Mouse (Mus musculus) left cerebral cortex, postnatal 36 days (tissue): ENCODE measurements around the gene Itpr1. TPM values are rescaled to one million over a fixed set of nuclear protein-coding genes. Genes with fewer than 3 reads are reported as not detected.

Experiments
- DNase-seq, 2 experiments: peaks; one replicate each; pipeline ENCODE4 v3.0.0; 2021 to 2022; ENCODE audit warnings: low spot score in 2 of 2, mixed read lengths in 1 of 2
- intact Hi-C: fragments of 180-260 bp; cut with DNase I; formaldehyde crosslinking; loops from one replicate; pipeline ENCODE4 v1.15.1; 2025
- total RNA-seq, 2 experiments: library from RNA; stranded (reverse); gene quantifications; 2 replicates each; pipeline ENCODE4 v1.2.3; 2021

Itpr1 gene
- total RNA-seq, 2 experiments from 2014 or later: 410 to 414 TPM

DNA sequence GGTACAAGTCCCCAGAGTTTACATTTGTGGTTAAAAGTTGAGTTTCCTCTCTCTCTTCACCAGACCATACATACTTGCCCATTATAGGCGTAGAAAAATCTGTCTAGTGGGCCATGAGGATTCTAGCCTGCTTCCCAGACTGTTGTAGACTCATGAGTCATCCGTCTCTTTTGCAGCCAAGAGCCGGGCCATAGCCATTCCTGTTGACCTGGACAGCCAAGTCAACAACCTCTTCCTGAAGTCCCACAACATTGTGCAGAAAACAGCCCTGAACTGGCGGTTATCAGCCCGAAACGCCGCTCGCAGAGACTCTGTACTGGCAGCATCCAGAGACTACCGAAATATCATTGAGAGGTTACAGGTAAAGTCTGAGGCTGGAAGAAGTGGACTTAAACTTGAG is 200.7 kb downstream of the Itpr1 start:
- intact Hi-C loops: no loop called here
- no peak for DNase-seq

GRCm38 (mm10) chr6:108415847-108416246 is 203.0 kb downstream of the Itpr1 start:
- intact Hi-C loops: loop anchor here (5.0 kb wide), 1 partner anchor 296 kb away; no protein-coding TSS in a partner anchor
- DNase-seq: no peak

- DNase-seq: peak; percentile 65
- intact Hi-C loops: loop anchor here (1.0 to 5.0 kb wide), 2 partner anchors 295 to 319 kb away; no protein-coding TSS in a partner anchor
These were observed 204.6 kb downstream of the Itpr1 start for GRCm38 (mm10) chr6:108417508-108417907.

DNA sequence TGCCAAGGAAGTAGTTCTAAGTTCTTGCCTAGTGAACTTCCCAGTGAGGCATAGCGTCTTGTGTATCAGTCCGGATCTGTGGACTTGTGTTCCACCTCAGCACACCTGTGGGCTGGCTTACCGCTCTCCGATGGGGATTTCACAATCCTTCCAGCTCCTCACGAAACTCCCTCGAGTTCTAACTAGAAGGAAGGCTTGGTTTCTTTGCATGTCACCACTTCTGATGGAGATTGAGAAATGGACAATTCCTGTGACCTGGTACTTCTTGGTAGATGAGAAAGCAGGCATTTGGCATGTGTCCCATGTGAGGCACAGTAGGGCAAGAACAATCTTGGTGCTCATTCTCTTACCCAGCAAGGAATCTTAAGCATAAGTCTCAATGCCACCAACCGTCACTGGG is 205.3 kb downstream of the Itpr1 start:
- intact Hi-C loops: loop anchor here (5.0 kb wide), 1 partner anchor 294 kb away; no protein-coding TSS in a partner anchor

GRCm38 (mm10) chr6:108424749-108425584 is 212.1 kb downstream of the Itpr1 start:
- no peak for DNase-seq
- intact Hi-C loops: no loop called here

More for the DNA sequence above, 205.3 kb downstream of the Itpr1 start:
- no peak for DNase-seq

DNA sequence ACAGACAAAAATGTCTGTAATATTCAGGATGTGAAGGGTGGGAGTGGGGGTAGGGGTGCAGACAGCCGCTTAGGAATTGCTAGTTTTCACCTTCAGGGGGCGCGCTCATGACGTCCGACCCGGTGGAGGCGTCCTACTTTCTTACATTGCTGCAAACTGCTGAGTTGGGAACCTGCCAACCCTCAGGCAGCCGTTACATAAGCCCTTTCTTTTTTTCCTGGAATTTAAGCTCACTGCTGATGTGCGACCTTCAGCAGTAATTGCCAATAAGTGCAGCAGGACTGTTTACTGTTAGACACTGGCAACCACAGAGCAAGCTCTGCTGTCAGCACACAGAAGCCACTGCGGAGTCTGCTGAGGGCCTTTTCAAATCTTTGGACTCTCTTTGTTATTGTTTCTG is 213.9 kb downstream of the Itpr1 start:
- intact Hi-C loops: loop anchor here (1.0 kb wide), 1 partner anchor 234 kb away; the partner anchor contains the start of gene Bhlhe40
- DNase-seq: peak; percentile 84 to 89

- intact Hi-C loops: no loop called here
- DNase-seq: no peak
These were observed 215.5 kb downstream of the Itpr1 start for GRCm38 (mm10) chr6:108428383-108428782.

GRCm38 (mm10) chr6:108429950-108430349 is 217.1 kb downstream of the Itpr1 start:
- intact Hi-C loops: no loop called here
- DNase-seq: no peak

- no peak for DNase-seq
- intact Hi-C loops: no loop called here
These were observed 218.3 kb downstream of the Itpr1 start for GRCm38 (mm10) chr6:108431193-108431592.

DNA sequence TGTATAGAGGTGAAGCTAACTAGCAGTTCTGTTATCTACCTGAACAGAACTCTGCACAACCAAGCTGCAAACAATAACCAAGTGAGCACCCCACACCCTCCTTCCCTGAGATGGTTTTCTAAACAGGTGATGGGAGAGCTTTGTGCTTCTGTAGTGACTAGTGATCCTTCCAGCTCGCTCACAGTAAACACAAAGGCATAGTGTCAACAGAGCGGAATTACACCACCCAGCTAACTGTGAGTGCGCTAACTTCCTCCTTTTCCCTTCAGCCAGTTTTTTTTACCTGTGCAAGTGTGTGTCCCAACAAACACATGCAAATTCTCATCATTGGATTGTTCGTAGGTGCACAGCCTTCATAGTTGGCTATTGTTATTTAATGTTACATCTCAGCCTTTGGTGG is 219.9 kb downstream of the Itpr1 start:
- intact Hi-C loops: no loop called here

DNA sequence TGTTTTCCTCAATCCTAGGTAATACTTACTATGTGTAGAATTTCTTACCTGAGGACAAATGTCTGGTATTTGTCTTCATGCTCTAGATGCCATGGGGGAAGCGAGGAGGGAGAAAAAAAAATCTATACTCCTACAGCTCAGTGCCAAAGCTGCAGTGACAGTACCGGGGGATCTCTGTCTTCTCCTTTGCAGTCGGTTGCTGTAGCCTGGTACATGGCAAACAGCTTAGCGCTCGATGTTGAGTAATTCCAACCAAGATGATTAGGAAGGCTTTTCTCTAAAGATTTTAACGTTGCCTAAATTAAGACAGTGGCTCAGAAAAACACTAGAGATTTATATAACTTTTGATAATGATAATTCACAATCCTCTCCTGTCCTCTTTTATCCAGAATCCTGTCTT is 221.9 kb downstream of the Itpr1 start:
- intact Hi-C loops: loop anchor here (2.0 kb wide), 1 partner anchor 20 kb away; no protein-coding TSS in a partner anchor
- no peak for DNase-seq

More for the DNA sequence above, 219.9 kb downstream of the Itpr1 start:
- DNase-seq: no peak

- no peak for DNase-seq
- intact Hi-C loops: loop anchor here (2.0 kb wide), 1 partner anchor 19 kb away; no protein-coding TSS in a partner anchor
These were observed 222.6 kb downstream of the Itpr1 start for GRCm38 (mm10) chr6:108435467-108435866.

DNA sequence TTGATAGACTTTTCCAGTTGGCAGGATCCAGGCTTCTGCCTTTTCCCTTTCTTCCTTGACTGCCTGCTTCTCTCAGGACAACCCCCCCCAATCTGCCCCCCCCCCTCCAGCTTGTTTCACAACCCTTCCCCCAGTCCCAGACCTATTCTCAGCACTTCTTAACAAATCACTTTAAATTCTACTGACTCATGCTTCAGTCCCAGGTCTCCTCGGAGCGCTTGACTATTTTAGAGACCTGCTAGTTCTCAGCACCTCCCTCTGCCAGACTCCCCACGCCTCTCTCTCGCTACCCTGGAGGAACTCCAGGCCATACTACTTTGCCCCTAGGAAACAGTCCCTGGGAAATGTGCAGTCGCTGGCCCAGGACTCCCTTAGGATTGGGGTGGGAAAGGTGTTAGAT is 223.7 kb downstream of the Itpr1 start:
- intact Hi-C loops: no loop called here

DNA sequence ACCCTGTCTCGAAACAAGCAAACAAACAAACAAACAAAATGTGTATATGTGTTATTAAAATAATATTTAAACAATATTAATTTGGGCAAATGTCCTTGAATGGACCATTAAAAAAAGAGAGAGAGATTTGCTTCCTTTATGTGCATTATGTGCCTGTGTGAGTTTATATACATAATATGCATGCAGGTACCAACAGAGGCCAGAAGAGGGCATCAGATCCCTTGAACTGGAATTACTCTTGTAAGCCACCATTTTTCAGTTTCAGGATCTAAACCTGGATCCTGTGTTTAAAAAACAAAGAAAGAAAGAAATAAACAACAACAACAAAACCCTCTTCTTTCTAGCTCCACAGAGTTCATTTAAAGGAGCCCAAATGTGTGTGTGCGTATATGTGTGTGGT is 228.4 kb downstream of the Itpr1 start:
- no peak for DNase-seq
- intact Hi-C loops: no loop called here

More for the DNA sequence above, 223.7 kb downstream of the Itpr1 start:
- DNase-seq: peak in 1 of 2 experiments; percentile 50

- DNase-seq: no peak
- intact Hi-C loops: no loop called here
These were observed 229.4 kb downstream of the Itpr1 start for GRCm38 (mm10) chr6:108442291-108442690.

DNA sequence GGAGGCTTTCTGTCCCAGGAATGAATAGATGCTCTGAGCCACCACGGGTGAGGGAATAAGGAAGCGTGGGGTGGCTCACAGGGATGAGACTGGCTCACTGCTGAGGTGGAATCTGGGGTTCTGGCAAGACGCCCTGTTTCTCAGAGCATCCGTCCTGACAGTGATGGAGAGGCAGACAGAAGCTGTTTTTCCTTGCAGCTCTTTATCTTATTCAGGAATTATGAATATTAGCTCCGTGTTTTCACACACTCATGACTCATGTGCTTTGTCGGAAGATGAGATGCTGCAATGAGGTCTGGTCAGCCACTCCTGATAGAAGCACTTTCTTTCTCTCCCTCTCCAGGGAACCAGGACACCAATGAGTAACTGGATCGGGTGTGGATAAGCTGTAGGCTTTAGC is 231.5 kb downstream of the Itpr1 start:
- DNase-seq: peak; percentile 47 to 62

DNA sequence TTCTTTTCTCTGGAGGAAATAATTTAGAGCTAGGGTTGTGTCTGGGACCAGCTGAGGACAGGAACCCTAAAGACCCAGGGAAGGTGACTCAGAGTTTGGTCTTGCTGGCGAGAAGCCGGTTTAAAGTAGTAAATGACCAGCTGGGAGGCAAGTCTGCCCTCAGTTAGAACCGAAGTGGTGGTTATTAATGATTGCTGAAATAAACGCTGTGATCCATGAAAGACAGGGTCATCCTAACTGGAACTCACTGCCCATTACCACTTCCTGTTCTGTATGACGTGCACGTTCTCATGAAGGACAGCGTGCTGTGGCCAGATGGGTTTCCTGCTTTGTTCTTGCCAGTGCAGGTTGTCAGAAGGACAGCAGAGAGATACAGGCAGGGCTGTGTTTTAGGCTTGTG is 232.1 kb downstream of the Itpr1 start:
- no peak for DNase-seq
- intact Hi-C loops: no loop called here

More for the DNA sequence above, 231.5 kb downstream of the Itpr1 start:
- intact Hi-C loops: no loop called here

GRCm38 (mm10) chr6:108446766-108447165 is 233.9 kb downstream of the Itpr1 start:
- intact Hi-C loops: no loop called here
- DNase-seq: no peak

DNA sequence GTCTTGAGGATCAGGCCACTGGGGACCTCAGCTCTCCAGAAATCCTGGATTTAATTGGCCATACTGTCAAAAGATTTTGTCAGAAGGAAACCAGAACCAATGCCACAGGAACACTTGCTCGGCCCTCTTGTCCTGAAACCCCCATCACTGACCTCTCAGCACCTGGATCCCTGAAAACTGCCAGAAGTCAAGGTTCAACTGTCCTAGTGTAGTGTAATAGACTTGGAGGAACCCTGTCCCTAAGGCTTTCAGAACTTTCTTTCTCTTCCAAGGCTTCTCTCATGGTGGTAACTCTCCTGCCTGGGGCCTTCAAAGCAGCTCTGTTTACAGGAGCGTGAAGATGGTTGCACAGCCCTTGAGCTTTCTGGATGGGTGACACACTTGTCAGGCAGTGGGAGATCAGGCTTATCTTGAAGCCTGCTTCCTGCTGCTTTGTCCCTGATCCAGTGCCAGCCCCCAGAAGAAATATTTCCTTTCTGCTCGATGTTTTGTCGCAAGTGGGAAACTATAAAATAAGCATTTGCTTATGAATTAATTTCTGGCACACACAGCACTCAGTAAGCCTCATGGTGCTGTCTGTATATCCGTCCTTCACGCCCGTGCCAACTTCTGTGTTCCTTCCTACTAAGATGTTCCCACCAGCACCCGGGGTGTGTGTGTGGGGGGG is 234.4 kb downstream of the Itpr1 start:
- peak in 1 of 2 experiments; percentile 58 for DNase-seq
- intact Hi-C loops: no loop called here

DNA sequence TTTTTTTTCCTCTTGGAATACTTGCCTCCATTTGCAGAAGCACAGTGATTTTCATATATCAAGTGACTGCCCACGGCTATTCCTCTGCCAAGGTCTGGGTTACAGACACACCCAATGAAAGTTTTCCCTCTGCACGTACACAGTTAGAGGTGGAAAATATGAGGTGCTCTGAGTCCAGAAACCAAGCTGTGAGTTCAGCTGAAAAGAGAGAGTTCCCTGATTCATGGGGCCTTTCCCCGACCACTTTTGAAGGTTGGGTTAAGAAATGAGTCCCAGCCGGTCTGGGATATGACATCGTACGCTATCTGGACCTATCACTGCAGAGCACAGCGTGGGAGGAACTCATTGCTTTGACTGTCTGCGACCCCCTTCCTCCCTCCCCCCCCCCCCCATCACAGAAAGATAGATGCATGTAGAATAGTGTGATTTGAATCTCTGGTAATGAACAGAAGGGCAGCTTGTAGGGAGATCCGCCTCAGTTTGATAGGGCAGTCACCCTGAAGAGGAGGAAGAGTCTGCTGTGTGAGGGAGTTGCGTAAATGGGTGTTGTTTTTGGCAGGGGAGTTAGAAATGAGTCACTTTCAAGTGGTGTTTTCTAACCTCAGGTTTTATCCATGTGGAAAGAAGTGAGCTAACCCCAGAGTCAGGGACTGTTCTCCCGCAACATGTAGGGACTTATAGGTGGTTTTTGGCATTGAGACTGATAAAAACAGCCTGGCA is 235.3 kb downstream of the Itpr1 start:
- DNase-seq: no peak

More for the DNA sequence above, 235.3 kb downstream of the Itpr1 start:
- intact Hi-C loops: no loop called here
